Mouse (Mus musculus) lung, postnatal 36 days (tissue): ENCODE measurements around the gene Pcgf3.

Source experiments
- DNase-seq: peaks from one replicate; pipeline ENCODE4 v3.0.0; 2022; ENCODE audit warnings: mixed read lengths

Pcgf3 gene

DNA sequence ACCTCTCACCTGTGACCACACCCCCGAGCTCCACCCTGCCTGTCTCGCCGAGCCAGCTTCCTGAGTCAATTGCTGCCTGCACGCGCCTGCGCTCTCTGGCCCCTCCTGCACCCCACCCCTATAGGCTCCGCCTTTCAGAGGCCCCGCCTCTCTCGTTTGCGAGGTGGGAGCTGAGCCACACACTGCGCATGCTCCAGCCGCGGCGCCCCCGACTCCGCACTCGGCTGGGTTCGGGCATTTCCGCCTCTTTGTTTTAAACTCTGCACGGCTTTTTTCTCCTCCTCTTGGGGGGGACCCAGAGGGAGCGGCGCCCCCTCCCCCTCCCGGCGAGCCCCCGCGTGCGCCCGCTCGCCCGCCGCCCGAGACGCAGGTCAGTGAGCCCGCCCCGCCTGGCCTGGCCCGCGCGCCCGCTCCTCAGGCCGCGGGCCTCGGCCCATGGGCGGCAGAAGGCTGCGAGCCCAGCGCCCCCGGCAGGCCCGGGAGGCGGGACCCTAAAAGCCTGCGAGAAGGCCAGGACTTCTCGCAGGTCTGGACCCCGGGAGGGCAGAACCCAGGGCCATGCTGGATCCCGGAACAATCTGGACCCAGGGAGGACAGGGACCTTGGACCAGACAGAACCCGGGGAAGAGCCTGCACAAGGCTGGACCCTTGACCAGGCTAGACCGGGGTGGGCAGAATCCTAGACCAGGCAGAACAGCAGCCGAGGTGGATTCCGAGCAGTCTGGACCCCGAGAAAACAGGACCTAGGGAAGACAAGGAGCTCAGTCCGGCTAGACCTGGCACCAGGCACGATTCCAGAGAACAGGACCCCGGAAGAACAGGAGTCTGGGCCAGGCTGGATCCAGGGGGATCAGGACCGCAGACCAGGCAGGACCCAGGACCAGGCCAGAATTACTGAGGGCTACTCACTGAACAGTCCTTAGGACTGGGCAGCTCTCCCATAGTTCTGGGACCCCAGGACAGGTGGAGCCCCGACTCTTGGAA, at the start of gene Pcgf3:
Gene Pcgf3, plus strand, starts transcription at position 151 of the 984 bp plus-strand sequence.
- peak; percentile 99 for DNase-seq

DNA sequence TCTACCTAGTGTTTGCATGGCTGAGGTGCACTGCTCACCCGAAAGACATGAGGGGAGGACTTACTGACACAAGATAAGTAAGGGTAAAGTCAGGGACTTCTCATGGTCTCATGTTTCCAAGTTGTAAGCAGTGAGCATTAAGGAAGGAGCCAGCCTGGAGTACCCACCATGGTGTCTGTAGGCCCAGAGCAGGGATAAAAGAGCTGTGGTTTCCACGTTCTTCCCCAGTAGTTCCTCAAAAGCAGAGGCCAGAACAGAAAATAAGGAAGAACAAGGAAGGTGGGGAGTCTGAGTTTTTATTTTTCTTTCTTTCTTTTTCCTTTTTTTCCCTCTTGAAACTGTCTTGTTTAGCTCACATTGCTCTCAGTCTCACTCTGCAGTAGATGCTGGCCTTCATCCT, 46.3 kb upstream of the Pcgf3 start:
- DNase-seq: no peak

- no peak for DNase-seq
These were observed 38.3 kb upstream of the Pcgf3 start for GRCm38 (mm10) chr5:108422741-108423140.

- no peak for DNase-seq
These were observed 37.6 kb upstream of the Pcgf3 start for GRCm38 (mm10) chr5:108423427-108423826.

DNA sequence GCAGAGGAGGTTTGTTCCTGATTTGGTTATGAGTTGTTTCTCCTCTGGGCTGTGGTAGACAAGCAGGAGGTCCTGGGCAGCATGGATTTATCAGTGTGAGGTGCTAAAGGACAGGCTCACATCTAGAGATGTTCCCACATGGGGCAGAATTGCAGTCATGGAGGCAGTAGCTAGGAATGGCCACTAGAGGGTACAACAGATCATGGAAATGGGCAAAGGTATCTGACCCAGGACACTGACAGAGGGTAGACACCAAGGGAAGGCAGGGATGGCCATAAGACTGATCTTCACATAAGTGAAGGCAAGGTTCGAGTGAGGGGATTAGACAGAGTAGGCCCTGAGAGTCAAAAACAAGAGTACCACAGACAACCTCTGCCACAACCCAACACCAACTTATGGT, 33.8 kb upstream of the Pcgf3 start:
- peak; percentile 73 for DNase-seq

DNA sequence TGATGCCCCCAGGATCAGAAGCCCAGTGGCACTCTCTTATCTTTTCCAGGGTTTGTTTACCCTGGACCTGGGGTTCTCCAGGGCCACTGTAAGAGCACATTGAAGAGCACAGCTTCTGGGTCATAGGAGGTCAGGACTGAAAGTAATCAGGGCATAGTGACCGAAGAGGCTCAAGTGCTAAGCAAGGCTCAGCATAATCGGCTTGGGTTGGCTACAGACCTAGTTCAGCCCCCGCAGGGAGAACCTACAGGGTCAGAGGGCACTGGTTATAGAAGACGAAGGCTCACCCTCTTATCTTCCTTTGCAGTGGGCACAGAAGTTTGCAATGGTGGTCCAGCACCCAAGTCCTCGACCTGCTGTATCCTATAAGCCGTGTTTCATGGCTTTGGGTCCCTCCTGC, 29.8 kb upstream of the Pcgf3 start:
- no peak for DNase-seq

GRCm38 (mm10) chr5:108433804-108434587, 27.0 kb upstream of the Pcgf3 start, which contains the start of gene Atp5k:
Gene Atp5k, minus strand, starts transcription at chr5:108434448.
- DNase-seq: peak; percentile 96

DNA sequence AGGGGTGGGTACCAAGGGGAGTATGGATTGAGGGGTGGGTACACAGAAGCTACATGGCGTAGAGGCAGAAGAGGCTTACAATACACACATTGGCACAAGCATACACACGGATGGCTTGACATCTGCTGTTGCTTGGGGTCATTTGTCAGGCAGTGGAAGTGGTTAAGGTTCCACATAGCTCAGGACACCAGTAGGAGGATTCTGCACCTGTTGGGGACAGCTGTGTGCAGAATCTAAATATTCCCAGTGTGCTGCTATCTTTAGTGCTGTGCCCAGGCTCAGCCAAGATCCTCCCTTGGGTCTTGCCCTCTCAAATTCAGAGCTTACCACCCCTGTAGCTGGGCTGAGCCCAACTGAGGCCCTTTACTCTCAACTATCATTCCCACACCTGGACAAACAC, 24.9 kb upstream of the Pcgf3 start:
- DNase-seq: no peak

DNA sequence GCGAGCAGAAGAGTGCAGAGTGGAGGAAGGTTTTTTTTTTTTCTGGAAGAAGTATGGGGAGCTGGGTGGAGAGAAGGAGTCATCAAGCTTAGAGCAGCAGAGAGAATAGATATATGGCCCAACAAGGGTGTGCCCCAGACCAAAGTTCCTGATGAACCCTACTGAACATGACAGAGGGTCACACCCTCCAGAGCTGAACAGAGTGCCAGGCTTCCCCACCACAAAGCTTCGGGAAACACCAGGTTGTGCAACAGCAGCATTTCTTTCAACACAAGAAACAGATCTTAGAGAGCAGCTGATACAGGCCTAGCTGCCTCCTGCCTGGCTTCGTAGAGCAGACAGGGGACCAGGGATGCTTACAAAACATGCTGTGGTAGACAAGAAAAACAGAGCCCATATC, 14.1 kb upstream of the Pcgf3 start:
- peak; percentile 63 for DNase-seq

DNA sequence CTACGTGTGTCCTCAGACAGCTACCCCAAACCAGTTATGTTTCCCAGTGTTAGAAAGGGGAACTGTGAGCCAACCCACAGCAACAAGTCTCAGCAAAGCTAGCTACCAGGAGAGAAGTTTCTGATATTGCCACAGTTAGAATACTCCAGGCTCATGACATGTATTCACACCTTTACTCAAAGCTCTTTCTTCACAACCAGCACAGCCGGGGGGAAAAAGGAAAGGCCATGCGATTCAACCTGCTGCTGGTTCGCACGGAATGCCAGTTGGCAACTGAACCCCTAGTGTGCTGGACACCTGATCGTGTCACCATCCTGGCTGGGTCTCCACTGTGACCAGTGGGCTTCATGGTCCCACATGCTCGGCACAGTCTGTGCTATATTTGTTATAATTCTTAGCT, 13.2 kb upstream of the Pcgf3 start:
- DNase-seq: peak; percentile 10

DNA sequence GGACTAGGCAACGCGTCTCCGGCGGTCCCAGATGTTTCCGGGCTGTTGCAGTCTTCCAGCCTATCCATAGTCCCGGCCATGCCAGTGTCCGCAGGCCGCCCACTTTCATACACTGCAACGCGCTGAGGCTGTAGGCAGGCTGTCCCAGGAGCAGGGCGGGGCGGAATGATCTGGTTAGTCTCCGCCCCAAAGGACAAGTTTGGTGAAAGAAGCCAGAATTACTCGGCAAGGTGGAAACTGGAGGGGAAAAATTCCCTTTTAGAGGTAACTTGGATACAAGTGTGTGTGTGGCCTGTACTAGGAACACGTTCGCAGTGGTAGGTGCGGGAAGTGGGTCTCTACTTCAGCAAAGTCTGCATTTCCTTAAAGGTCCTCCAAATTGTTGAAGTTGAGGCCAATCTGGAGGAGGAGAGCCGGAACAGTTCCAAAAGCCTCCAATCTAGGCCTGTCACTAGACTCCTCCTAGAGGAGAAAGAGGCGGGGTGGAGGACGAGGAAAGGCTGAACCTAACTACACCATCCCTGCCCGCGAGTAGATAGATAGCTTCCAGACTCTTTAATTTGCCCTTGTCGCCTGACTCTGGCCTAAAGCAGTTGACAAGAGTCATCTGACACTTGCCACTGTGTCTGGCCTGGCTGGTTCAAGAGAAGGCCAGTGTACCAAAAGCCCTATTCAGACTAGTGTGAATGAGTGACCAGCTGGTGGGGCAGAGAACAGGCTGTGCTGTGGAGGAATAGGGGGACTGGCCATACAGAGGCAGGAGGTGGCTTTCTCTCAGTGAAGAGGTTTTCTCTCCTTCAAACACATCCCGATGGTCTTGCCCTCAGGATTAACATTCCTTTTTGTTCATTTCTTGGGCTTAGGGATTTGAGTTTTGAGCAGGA, 12.0 kb upstream of the Pcgf3 start, which contains the start of gene Mfsd7a:
Gene Mfsd7a, minus strand, starts transcription at position 107 of the 884 bp plus-strand sequence.
- DNase-seq: peak; percentile 91

DNA sequence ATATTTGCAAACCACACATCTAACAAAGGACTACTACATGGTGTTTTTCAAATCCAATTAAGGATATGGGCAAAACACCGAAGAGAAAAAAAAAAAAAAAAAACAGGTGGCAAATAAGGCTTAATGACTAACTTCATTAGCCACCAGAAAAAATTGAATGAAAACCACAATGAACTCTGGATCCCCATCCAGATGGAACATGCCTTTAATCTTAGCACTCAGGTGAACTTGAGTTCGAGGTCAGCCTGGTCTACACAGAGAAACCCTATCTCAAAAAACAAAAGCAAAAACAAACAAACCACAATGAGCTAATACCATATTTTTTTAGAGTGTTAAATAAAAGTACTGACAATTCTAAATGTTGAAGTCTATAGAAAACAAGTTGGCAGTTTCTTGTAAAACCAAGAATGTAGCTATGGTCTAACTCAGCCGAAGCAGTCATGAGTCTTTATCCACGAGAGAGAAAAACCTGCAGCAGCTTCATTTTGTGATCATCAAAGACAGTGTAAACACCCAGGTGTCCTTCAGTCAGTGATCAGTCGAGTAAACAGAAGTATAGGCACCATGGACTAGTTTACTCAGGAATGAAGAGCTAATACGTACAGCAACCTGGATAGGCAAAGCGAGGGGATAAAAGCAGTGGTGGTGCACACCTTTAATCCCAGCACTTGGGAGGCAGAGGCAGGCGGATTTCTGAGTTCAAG, 10.0 kb upstream of the Pcgf3 start:
- DNase-seq: no peak

DNA sequence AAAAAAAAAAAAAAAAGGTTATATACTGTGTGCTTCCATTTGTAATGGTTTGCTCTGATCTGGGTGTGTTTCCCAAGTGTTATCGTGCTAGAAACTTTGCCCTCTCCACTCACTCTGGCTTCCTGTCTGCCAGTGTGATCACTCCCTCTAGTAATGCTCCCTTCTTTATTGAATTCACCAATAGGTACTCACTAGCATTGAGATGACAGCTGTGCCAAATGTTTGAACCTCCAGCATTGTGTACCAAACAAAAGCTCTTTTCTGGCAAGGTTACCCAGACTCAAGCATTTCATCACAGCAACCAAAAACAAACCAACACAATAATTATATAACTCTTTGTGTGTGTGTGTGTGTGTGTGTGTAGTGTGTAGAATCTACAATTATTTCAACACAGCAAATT, 9.4 kb upstream of the Pcgf3 start:
- no peak for DNase-seq

GRCm38 (mm10) chr5:108452422-108452821, 8.6 kb upstream of the Pcgf3 start:
- no peak for DNase-seq

DNA sequence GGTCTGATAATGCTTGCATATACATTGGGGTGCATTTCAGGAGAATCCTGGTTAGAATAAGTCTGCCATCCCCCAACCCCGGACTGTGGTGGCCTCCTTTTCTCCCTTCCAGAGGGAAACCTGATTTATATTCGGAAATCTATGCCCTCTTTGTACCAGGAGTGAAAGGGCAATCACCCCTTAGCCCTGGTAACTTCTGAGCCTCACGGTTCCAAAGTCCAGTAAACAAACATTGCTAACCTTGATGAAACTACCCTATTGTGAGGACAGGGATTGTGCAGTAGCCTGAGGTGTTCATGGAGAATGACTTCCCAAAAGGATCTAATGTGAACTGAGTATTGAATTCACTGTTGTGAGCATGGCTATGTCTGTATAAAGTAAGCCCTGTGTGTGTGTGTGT, 6.9 kb upstream of the Pcgf3 start:
- no peak for DNase-seq

DNA sequence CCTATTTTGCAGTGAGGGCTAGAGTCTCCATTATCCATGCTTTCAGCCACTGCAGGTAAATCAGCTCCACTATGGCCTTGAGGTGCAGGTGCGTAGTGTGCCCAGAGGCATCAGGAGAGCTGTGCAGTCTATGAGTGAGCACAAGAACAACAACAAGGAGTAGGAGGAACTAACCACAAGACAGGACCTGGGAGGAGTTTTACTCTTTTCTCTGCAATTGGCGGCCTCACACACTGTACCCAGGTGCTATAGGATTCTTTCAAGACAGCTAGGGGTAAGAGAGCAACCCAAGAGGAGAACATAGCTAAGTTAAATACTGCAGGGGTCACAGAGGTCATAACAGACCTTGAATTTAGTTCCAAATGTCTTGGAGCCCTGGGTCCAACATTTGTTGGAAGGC, 2.3 kb upstream of the Pcgf3 start:
- DNase-seq: no peak

GRCm38 (mm10) chr5:108460461-108460860, 571 bp upstream of the Pcgf3 start:
- DNase-seq: no peak

GRCm38 (mm10) chr5:108462446-108462845, 1.4 kb downstream of the Pcgf3 start:
- DNase-seq: no peak

DNA sequence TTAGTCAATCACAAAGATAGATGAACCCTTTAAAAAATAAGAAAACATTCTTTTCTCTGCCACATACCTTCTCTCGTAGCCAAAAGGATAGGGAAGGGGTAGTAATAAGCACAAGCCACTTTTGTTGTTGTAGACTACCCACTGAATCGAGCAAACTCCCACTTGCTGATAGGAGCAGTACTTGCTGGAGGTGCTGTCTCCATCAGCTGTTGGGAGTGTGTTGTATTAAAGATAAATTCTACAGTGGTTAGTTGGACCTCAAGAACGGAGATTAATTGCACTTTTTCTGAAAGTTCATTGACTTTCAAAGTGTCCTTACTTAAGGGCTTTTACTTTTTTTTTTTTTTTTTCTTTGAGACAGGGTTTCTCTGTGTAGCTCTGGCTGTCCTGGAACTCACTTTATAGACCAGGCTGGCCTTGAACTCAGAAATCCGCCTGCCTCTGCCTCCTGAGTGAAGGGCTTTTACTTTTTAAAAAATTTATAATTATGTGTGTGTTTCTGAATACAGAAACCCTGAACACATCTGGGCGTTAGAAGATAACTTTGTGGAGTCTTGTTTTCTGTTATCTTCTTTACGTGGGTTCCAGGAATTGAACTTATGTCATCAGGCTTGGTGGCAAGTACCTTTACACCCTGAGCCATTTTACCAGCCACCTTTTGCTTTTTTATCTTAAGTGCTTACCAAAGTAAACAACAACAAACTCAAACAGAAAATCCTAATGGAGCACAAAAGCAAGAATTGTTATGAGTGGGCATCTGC, 4.3 kb downstream of the Pcgf3 start:
- DNase-seq: no peak

DNA sequence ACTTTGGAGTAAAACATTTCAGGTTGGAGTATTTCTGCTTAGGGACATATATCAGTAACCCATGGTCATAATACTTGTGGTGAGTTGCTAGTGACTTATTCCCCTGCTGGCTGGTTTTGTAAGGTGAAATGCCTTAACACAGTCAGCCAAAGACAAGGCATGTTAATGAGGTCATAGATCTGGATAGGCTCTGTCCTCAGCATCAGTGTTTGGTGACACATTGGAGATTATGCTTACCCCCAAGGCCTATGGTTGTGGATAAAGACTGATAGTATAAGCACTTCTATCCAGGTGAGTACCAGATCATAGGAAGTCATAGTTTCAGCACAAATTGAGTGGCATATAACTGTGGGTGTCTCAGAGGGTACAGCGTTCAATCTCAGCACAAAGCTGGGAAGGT, 5.6 kb downstream of the Pcgf3 start:
- DNase-seq: no peak

- no peak for DNase-seq
These were observed 8.6 kb downstream of the Pcgf3 start for GRCm38 (mm10) chr5:108469617-108470016.
